Mouse (Mus musculus): ENCODE measurements at regions not wholly inside any gene's neighbourhood (a gene's known extent, or its start where the extent isn't known, plus 50 kb on each side); places are given as distances from the start of the nearest gene placed in this dataset.
A peak's percentile ranks its signal among the peaks of the same experiment; 100 is the strongest.

- no peak for TF ChIP-seq GATA4 (IDR thresholded peaks at IDR 0.05; ENCODE audit: insufficient replicate concordance, low read length)
Observed at GRCm38 (mm10) chr2:92544364-92545151, 54.9 kb upstream of the Chst1 start.

DNA sequence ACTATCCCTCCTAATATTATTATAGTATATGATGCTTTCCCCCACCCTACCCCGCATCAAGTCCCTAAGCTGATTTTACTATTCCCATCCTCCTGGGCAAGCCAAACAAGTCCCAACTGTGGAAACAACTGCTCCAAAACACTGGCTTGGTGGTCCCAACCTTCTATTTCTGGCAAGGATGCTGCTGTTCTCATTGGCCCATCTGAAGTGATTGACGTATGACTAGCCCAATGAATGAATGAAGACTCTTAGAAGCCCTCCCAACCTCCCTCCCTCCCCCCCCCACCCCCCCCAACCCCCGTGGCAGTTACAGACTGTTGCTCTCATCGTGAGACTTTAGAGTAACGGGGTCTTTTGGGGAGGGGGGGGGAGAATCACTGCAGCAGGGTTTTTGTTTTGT is 58.7 kb upstream of the Chst1 start:
- no peak for TF ChIP-seq GATA4 (IDR thresholded peaks at IDR 0.05; ENCODE audit: insufficient replicate concordance, low read length)

GRCm38 (mm10) chr2:92531996-92532395 is 67.5 kb upstream of the Chst1 start:
- no peak for TF ChIP-seq GATA4 (IDR thresholded peaks at IDR 0.05; ENCODE audit: insufficient replicate concordance, low read length)

DNA sequence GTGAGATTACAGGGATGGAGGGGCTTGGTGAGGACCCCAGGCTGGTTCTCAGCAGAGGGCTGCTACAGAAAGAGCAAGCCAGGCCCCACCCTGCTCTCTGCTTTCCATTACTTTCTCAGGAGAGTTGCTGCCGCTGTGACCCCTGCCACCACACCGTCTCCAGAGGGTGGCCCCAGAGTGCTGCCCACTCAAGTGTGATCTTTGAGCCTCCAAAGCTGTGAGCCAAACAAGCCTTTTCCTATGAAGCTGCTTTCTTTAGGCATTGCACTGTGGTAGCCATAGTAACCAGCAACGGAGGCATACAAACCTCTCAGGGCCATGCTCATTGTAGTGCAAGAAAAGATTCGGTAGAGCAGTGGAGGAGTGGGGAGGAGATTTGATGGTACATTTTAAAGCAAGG is 68.8 kb upstream of the Chst1 start:
- TF ChIP-seq GATA4 (IDR thresholded peaks at IDR 0.05; ENCODE audit: insufficient replicate concordance, low read length), result no peak

- no peak for TF ChIP-seq GATA4 (IDR thresholded peaks at IDR 0.05; ENCODE audit: insufficient replicate concordance, low read length)
Observed at GRCm38 (mm10) chr2:92529670-92530322, 69.5 kb upstream of the Slc35c1 start.

- peak; percentile 31; the same call in 1 of the 2 replicates for TF ChIP-seq GATA4 (IDR thresholded peaks at IDR 0.05; ENCODE audit: insufficient replicate concordance, low read length)
Observed at GRCm38 (mm10) chr2:92529071-92529641, 68.8 kb upstream of the Slc35c1 start.

- no peak for TF ChIP-seq GATA4 (IDR thresholded peaks at IDR 0.05; ENCODE audit: insufficient replicate concordance, low read length)
Observed at GRCm38 (mm10) chr2:92528119-92528830, 67.9 kb upstream of the Slc35c1 start.

GRCm38 (mm10) chr2:92526676-92527395 is 66.5 kb upstream of the Slc35c1 start:
- no peak for TF ChIP-seq GATA4 (IDR thresholded peaks at IDR 0.05; ENCODE audit: insufficient replicate concordance, low read length)

DNA sequence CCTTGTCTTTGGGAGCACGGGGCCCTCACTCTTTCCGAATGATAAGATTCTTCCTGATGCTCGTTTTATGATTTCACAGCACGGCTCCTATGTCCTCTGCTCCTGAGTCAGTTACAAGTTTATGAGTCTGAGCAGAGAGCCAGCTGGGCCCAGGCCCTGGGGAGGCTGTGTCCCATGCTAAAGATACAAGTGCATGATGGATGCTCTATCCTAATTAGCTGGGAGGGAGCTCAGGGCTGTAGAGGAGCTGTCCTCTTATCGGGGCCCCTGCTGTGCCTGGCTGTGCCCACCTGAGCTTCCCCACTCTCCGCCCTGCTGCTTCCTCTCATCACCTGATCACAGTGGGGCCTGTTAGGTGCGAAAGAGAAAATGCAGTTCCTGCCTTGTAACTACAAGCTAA is 65.3 kb upstream of the Slc35c1 start:
- TF ChIP-seq GATA4 (IDR thresholded peaks at IDR 0.05; ENCODE audit: insufficient replicate concordance, low read length), result no peak

GRCm38 (mm10) chr2:92525062-92525623 is 64.8 kb upstream of the Slc35c1 start:
- TF ChIP-seq GATA4 (IDR thresholded peaks at IDR 0.05; ENCODE audit: insufficient replicate concordance, low read length), result no peak

DNA sequence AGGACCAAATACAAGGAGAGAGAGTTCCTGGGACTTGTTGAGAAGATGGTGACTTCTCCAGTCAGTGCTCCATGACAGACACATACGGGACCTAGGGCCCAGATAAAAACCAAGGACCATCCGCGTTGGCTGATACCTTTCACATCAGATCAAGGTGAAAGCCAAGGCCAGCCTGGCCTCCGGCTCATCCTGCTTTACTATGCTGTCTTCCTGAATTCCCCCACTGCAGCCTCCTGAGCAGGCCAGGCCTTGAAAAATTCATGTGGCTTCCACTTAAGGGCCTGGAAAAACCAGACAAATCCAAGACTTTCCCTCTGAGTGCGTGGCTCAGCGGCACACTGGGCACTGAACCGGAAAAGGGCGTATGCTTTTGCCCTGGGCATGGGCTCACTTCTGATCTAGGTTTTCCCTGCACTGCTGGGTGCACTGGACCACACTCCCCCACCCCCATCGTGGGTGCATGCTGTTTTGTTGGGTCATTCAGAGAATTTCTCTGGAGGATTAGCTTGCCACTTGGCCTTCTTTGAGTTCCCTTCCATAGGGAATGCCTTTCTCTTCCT is 64.1 kb upstream of the Slc35c1 start:
- TF ChIP-seq GATA4 (IDR thresholded peaks at IDR 0.05; ENCODE audit: insufficient replicate concordance, low read length), result no peak

- TF ChIP-seq GATA4 (IDR thresholded peaks at IDR 0.05; ENCODE audit: insufficient replicate concordance, low read length), result no peak
Observed at GRCm38 (mm10) chr2:92523321-92523895, 63.1 kb upstream of the Slc35c1 start.

GRCm38 (mm10) chr2:92521527-92521926 is 61.2 kb upstream of the Slc35c1 start:
- TF ChIP-seq GATA4 (IDR thresholded peaks at IDR 0.05; ENCODE audit: insufficient replicate concordance, low read length), result no peak

GRCm38 (mm10) chr2:92519396-92519795 is 59.1 kb upstream of the Slc35c1 start:
- TF ChIP-seq GATA4 (IDR thresholded peaks at IDR 0.05; ENCODE audit: insufficient replicate concordance, low read length), result no peak

Data from liver, adult (tissue).